Mouse (Mus musculus) MEL-GATA-1-ER (cell line): ENCODE measurements around the gene Olfr1199.

Experiments used
- DNase-seq: peaks from one replicate; pipeline ENCODE4 v3.0.0-alpha.2; 2012; ENCODE audit warnings: low read depth; ENCODE audit errors: extremely low read depth

Gene Olfr1199

GRCm38 (mm10) chr2:88760369-88760768, at the start of gene Olfr1199:
Gene Olfr1199 (minus strand): TSS chr2:88760469.
- no peak for DNase-seq

DNA sequence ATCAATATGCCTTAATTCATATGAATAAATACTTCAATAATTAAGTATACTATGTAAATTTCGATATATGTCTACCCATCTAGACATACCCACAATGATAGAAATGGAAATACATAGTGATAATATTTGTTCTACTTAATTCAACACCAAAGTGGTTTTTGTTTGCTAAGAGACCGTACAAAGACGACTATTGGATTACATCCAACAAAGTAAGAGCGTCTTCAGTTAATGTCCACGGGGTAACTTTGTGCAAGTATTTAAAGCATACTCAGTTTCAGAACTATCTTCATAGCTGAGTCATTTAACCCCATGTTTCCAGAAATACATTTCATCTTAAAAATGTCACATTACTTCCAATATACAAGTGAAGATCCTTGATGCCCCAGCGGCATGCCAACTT, 32.5 kb upstream of the Olfr1199 start, which contains the start of gene Olfr1201:
Gene Olfr1201, plus strand, starts transcription at position 301 of the 400 bp plus-strand sequence.
- DNase-seq: no peak

DNA sequence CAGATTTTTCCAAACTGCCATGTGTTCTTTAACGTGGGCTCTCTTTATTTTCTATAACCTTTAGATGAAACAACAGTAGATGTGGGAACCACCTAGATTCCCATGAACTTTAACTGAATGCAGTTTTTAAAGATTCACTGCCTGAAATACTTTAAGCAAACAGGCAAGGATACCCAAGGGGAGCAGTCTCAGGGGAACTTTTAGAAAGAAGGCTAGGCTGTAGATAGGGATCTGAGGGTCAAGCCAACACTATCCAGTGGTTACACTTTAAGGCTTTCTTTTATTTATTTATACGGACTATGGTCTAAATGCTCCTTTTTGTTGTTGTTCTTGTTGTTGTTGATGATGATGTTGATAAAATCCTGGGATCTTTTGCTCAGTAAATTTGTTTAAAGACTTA, 10.1 kb upstream of the Olfr1199 start, which contains the start of gene Olfr1200:
Gene Olfr1200, minus strand, starts transcription at position 101 of the 400 bp plus-strand sequence.
- DNase-seq: no peak

- DNase-seq: no peak
Observed at GRCm38 (mm10) chr2:88751270-88751669, 9.0 kb downstream of the Olfr1199 start, which contains the start of gene Olfr1198. Gene Olfr1198 (minus strand): TSS chr2:88751370.

- DNase-seq: no peak
Observed at GRCm38 (mm10) chr2:88743379-88743778, 16.9 kb downstream of the Olfr1199 start.

GRCm38 (mm10) chr2:88732266-88732665, 28.0 kb downstream of the Olfr1199 start, which contains the start of gene Olfr1197:
Gene Olfr1197 (minus strand): TSS chr2:88732366.
- DNase-seq: no peak

GRCm38 (mm10) chr2:88704497-88704896, 55.8 kb downstream of the Olfr1199 start, which contains the start of gene Olfr1196:
Gene Olfr1196 (minus strand): TSS chr2:88704597.
- no peak for DNase-seq
